Mouse (Mus musculus) cerebellum, adult 2 months (tissue): ENCODE data around the gene A2ml1.

Experiments
- CTCF ChIP-seq: fragments of 200-500 bp; IDR thresholded peaks from 2 replicates; pipeline ENCODE4 v1.5.1; 2011; ENCODE audit warnings: low read depth, mild to moderate bottlenecking, control low read depth, low read length, moderate library complexity, borderline replicate concordance; ENCODE audit not compliant: insufficient read depth
- POLR2A ChIP-seq: fragments of 200-500 bp; IDR thresholded peaks from 2 replicates; pipeline ENCODE4 v1.6.1; 2011; ENCODE audit warnings: low read length, control low read depth, borderline replicate concordance; ENCODE audit not compliant: insufficient read depth

GRCm38 (mm10) chr6:128504743-128505142 lies 76.7 kb downstream of the A2ml1 start:
- TF ChIP-seq CTCF (no peak), POLR2A (no peak)
